Mouse (Mus musculus): ENCODE results near the gene Kif17. TPM values are rescaled to one million over a fixed set of nuclear protein-coding genes. Genes with fewer than 3 reads are reported as not detected.
"Not testable (repeated sequence)": the region's sequence is repeated elsewhere in the genome, so short reads cannot be mapped to it uniquely, and the experiment has no call there.

Gene Kif17
- polyA plus RNA-seq, 1 experiment from 2014 or later, result 0.83 TPM

- Histone ChIP-seq H3K4me1 (replicated peaks) (peaks cover 10% of the 10 kb centered on the region; the same call in 1 of the 2 replicates), H3K27me3 (replicated peaks) (no peaks in the 10 kb centered on the region), H3K36me3 (peaks cover 5% of the 10 kb centered on the region; the same call in 1 of the 2 replicates), H3K9me3 (no peaks in the 10 kb centered on the region), H3K4me2 (replicated peaks) (no peak overlapping the region), H3K9ac (peak overlapping the region; percentile 17; the same call in 1 of the 2 replicates), H3K4me3 (replicated peaks) (no peak overlapping the region), H3K27ac (no peak overlapping the region)
- no peak for ATAC-seq
- WGBS, result 70% methylated on average over 11 of the region's 11 CpGs
These were observed 70.5 kb downstream of the Kif17 start for GRCm38 (mm10) chr4:138320711-138321110.

DNA sequence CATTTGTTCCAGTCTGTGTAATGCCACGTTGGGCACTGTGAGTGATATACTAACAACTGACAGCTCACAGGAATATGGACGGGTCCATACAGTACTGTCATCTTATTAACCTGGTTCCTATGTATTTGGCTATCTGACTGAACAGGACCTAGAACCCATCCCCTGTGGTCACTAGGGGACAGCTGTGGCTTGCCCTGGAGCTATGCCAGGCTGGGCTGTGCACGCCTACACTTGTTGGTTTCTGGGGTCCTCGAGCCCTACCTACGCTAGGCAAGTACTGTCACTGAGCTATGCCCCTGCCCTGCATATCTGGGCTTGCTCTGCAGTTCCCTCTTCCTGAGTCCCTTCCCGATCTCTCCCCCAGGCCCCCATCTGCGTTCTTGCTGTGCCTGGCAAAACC lies 71.3 kb downstream of the Kif17 start:
- no peaks in the 10 kb centered on the region for H3K27me3 ChIP-seq (replicated peaks)
- 82% methylated on average over 7 of the region's 7 CpGs for WGBS
- peaks cover 3% of the 10 kb centered on the region; the same call in 1 of the 2 replicates for H3K36me3 ChIP-seq
- H3K4me1 ChIP-seq (replicated peaks), result peaks cover 10% of the 10 kb centered on the region; the same call in 1 of the 2 replicates
- H3K4me3 ChIP-seq (replicated peaks), result no peak overlapping the region
- no peak for ATAC-seq
- H3K27ac ChIP-seq, result no peak overlapping the region
- no peak overlapping the region for H3K9ac ChIP-seq
- H3K9me3 ChIP-seq, result no peaks in the 10 kb centered on the region
- H3K4me2 ChIP-seq (replicated peaks), result no peak overlapping the region

DNA sequence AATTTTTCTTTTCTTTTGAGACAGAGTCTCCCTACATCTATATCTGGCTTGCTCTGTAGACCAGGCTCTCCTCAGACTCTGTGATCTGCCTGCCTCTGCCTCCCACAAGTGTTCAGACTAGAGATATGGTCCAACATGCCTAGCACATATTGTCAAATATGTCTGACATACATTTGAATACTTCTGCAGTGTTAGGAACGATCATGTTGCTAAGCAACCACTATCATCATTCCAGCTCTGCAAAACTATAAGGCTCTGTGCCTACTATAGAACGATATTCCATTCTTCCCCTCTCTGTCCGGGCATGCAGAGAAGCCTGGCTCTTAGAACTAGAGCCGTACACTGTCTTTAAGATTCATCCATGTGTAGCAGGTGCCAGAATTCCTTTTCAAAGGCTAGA lies 72.5 kb downstream of the Kif17 start:
- 70% methylated on average over 4 of the region's 4 CpGs for WGBS

GRCm38 (mm10) chr4:138323753-138324152 lies 73.5 kb downstream of the Kif17 start:
- Histone ChIP-seq H3K27ac (no peak overlapping the region), H3K4me2 (replicated peaks) (no peak overlapping the region), H3K36me3 (no peaks in the 10 kb centered on the region), H3K9ac (no peak overlapping the region), H3K9me3 (no peaks in the 10 kb centered on the region), H3K4me1 (replicated peaks) (peaks cover 10% of the 10 kb centered on the region; the same call in 1 of the 2 replicates), H3K4me3 (replicated peaks) (no peak overlapping the region), H3K27me3 (replicated peaks) (no peaks in the 10 kb centered on the region)
- WGBS, result 57% methylated on average over 4 of the region's 4 CpGs
- ATAC-seq, result no peak

More for the DNA sequence above, 72.5 kb downstream of the Kif17 start:
- no peak overlapping the region for H3K4me2 ChIP-seq (replicated peaks)
- H3K9ac ChIP-seq, result no peak overlapping the region
- H3K9me3 ChIP-seq, result no peaks in the 10 kb centered on the region
- no peak for ATAC-seq
- no peak overlapping the region for H3K27ac ChIP-seq
- no peaks in the 10 kb centered on the region for H3K36me3 ChIP-seq
- no peak overlapping the region for H3K4me3 ChIP-seq (replicated peaks)
- H3K27me3 ChIP-seq (replicated peaks), result no peaks in the 10 kb centered on the region
- peaks cover 10% of the 10 kb centered on the region; the same call in 1 of the 2 replicates for H3K4me1 ChIP-seq (replicated peaks)

- Histone ChIP-seq H3K27me3 (replicated peaks) (no peaks in the 10 kb centered on the region), H3K4me1 (replicated peaks) (peaks cover 10% of the 10 kb centered on the region; the same call in 1 of the 2 replicates), H3K36me3 (no peaks in the 10 kb centered on the region), H3K4me3 (replicated peaks) (no peak overlapping the region), H3K4me2 (replicated peaks) (no peak overlapping the region), H3K9me3 (no peaks in the 10 kb centered on the region), H3K9ac (no peak overlapping the region), H3K27ac (no peak overlapping the region)
- no peak for ATAC-seq
- WGBS, result 85% methylated on average over 3 of the region's 3 CpGs
These were observed 74.2 kb downstream of the Kif17 start for GRCm38 (mm10) chr4:138324451-138324850.

DNA sequence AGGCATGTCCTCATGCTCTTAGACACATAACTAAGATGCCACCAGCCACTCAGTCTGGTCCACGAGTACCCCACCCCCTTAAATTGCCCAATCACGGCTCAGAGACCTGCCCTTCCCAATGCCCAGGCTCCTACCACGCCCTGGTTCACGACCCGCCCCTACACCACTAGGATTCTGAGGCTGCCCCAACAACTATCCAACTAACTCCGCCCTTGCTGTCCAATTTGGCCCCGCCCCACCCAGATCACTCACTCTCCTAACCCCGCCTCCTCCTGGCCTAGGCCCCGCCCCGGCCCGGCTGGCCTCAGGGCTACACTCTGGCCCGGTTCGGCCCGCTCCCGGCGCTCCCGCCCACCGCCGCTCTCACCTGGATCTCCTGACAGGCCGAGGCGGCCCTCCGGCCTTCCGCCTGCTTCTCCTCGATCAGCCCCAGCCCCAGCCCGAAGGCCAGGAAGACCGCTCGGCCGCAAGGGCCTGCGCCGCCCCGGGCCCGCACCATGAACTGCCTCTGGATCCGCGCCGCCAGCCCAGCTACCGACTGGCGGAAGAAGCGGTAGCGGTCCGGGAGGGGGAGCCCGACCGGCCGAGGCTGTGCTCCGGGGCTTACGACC lies 75.3 kb downstream of the Kif17 start:
- under 1% methylated on average over 45 of the region's 45 CpGs for WGBS
- peak; percentile 95 for ATAC-seq
- Histone ChIP-seq H3K4me2 (replicated peaks) (peak overlapping the region; percentile 72), H3K27me3 (replicated peaks) (no peaks in the 10 kb centered on the region), H3K4me3 (replicated peaks) (peak overlapping the region; percentile 91), H3K36me3 (no peaks in the 10 kb centered on the region), H3K4me1 (replicated peaks) (peaks cover 10% of the 10 kb centered on the region; the same call in 1 of the 2 replicates), H3K9ac (peak overlapping the region; percentile 95), H3K9me3 (no peaks in the 10 kb centered on the region), H3K27ac (peak overlapping the region; percentile 97)

DNA sequence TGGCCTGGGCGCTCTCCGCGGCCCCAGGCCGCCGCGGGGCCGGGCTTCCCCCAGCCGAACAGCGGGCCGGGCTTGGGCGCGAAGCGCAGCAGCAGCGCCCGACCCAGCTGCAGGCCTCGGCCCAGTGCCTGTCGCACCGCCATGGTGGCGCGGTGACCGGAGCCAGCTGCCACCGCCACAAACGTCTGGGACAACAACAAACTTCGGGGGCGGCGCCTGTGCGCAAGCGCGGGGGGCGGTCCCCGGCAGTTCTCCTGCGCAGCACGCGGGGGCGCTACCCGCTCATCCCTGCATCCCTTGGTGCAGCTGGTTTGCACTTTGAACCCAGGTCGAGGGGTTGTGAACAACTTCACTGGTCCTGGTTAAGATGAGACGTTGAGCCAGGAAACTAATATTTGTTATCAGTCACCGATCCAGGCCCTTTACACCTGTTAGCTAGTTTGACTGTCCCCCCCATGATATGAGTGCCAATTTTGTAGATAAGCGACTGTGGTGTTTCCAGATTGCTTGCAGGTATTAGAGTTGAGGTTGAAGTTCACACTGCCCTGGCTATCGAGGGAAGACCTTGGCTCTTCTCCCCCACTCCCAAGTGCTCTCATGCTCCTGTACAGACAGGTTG lies 76.0 kb downstream of the Kif17 start, which contains the start of gene Pink1:
Pink1 (minus strand) TSS at position 231 of the 619 bp plus-strand sequence.
- Histone ChIP-seq H3K27ac (peak within 1 kb of the TSS; percentile 97), H3K27me3 (replicated peaks) (no peaks in the 10 kb centered on the region), H3K4me1 (replicated peaks) (peaks cover 8% of the 10 kb centered on the region; the same call in 1 of the 2 replicates), H3K4me2 (replicated peaks) (peak within 1 kb of the TSS; percentile 72), H3K9ac (peak within 1 kb of the TSS; percentile 95), H3K4me3 (replicated peaks) (peak within 1 kb of the TSS; percentile 91), H3K9me3 (no peaks in the 10 kb centered on the region), H3K36me3 (no peaks in the 10 kb centered on the region)
- ATAC-seq, result peak; percentile 72
- WGBS, result 2% methylated on average over 41 of the region's 41 CpGs

GRCm38 (mm10) chr4:138327155-138327554 lies 76.9 kb downstream of the Kif17 start:
- not testable (repeated sequence) for ATAC-seq; H3K4me2 ChIP-seq (replicated peaks)
- 64% methylated on average over 9 of the region's 12 CpGs for WGBS

DNA sequence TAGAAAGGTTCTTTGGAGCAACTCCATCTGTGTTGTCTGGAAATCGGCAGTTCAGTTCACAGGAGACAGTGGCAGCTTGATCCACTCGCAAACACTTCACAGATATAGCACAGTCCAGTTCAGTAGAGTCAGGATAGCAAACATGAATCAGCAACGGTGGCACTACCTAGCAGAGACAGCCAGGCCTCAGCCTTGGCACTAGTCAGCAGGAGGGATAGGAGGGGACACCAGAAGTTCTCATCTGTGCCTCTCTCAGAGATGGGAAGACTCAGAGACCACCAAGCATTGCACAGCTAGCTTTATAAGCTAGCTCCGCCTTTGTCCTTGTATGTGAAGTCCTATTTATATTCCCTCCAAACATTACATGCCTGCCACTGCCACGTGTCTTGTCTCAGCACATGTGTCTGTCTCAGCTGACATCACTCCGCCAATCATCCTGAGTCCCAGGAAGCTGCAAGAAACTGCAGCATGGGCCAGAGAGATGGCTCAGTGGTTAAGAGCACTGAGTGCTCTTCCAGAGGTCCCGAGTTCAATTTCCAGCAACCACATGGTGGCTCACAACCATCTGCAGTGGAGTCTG lies 77.7 kb downstream of the Kif17 start:
- no peak overlapping the region for H3K27ac ChIP-seq

More at GRCm38 (mm10) chr4:138327155-138327554, 76.9 kb downstream of the Kif17 start:
- H3K4me1 ChIP-seq (replicated peaks); H3K9me3 ChIP-seq; H3K27ac ChIP-seq; H3K27me3 ChIP-seq (replicated peaks); H3K9ac ChIP-seq; H3K36me3 ChIP-seq; H3K4me3 ChIP-seq (replicated peaks): not testable (repeated sequence)

DNA sequence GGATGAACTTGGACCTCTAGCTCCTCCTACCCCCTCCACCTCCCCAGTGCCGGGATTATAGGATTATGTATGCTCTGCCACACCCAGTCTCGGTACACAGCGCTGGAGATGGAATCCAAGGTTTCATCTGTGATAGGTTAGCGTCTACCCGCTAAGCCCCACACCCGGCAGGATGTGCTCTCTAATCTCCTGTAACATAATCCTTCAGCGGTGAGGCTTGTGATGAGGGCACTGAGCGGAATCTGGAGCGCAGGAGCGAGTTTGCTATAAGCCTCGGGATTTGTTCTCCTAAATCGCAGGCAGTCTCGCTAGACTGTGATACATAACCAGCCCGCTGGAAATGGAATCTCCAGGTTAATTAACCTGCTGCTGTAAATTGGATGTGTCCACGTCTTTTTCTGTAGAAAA lies 80.0 kb downstream of the Kif17 start:
- no peak overlapping the region for H3K4me3 ChIP-seq (replicated peaks)
- H3K4me1 ChIP-seq (replicated peaks), result no peaks in the 10 kb centered on the region
- H3K9me3 ChIP-seq, result no peaks in the 10 kb centered on the region
- no peak overlapping the region for H3K27ac ChIP-seq
- no peaks in the 10 kb centered on the region; the same call in 1 of the 2 replicates for H3K27me3 ChIP-seq (replicated peaks)
- no peak for ATAC-seq
- no peak overlapping the region for H3K9ac ChIP-seq
- H3K4me2 ChIP-seq (replicated peaks), result no peak overlapping the region
- H3K36me3 ChIP-seq, result no peaks in the 10 kb centered on the region
- WGBS, result 25% methylated on average over 15 of the region's 15 CpGs

More for the DNA sequence above, 77.7 kb downstream of the Kif17 start:
- no peaks in the 10 kb centered on the region for H3K9me3 ChIP-seq
- no peak for ATAC-seq
- H3K9ac ChIP-seq, result no peak overlapping the region
- H3K4me1 ChIP-seq (replicated peaks), result peaks cover 8% of the 10 kb centered on the region; the same call in 1 of the 2 replicates
- H3K36me3 ChIP-seq, result no peaks in the 10 kb centered on the region
- no peaks in the 10 kb centered on the region; the same call in 1 of the 2 replicates for H3K27me3 ChIP-seq (replicated peaks)
- H3K4me2 ChIP-seq (replicated peaks), result peak overlapping the region; percentile 33
- 62% methylated on average over 7 of the region's 7 CpGs for WGBS
- peak overlapping the region; percentile 18 for H3K4me3 ChIP-seq (replicated peaks)

DNA sequence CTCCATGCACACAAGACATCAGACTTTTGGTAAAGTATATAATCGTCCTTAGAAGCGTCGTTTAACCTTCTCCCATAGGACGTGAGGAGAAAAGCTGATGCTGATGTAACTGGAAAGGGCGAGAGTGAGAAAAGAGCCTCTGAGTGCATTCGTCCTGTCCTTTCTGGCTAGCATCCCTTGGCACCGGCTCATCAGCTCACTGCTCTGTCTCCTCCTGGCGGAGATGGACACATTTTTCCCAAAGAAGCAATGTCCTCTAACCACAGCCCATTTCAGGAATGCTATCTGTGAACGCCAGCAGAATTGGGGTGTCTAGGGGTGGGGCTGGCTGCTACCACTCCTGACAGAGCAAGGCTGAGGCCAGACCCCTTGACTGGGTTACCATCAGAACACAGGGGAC lies 81.4 kb downstream of the Kif17 start:
- H3K4me2 ChIP-seq (replicated peaks), result no peak overlapping the region
- no peak overlapping the region for H3K9ac ChIP-seq
- H3K4me1 ChIP-seq (replicated peaks), result no peaks in the 10 kb centered on the region
- 81% methylated on average over 9 of the region's 9 CpGs for WGBS
- H3K27me3 ChIP-seq (replicated peaks), result no peaks in the 10 kb centered on the region; the same call in 1 of the 2 replicates
- ATAC-seq, result no peak
- no peaks in the 10 kb centered on the region for H3K9me3 ChIP-seq
- no peaks in the 10 kb centered on the region for H3K36me3 ChIP-seq
- no peak overlapping the region for H3K27ac ChIP-seq
- H3K4me3 ChIP-seq (replicated peaks), result no peak overlapping the region

- no peak overlapping the region for H3K27ac ChIP-seq
- H3K9me3 ChIP-seq, result no peaks in the 10 kb centered on the region
- H3K9ac ChIP-seq, result no peak overlapping the region
- no peaks in the 10 kb centered on the region for H3K4me1 ChIP-seq (replicated peaks)
- H3K4me3 ChIP-seq (replicated peaks), result no peak overlapping the region
- no peaks in the 10 kb centered on the region; the same call in 1 of the 2 replicates for H3K27me3 ChIP-seq (replicated peaks)
- WGBS, result 62% methylated on average over 4 of the region's 4 CpGs
- no peaks in the 10 kb centered on the region for H3K36me3 ChIP-seq
- peak; percentile 85 for ATAC-seq
- no peak overlapping the region for H3K4me2 ChIP-seq (replicated peaks)
These were observed 82.9 kb downstream of the Kif17 start for GRCm38 (mm10) chr4:138333135-138333534.

Data from intestine, embryonic 15.5 days (tissue).